Mouse (Mus musculus): ENCODE measurements at regions not wholly inside any gene's neighbourhood (a gene's known extent, or its start where the extent isn't known, plus 50 kb on each side); places are given as distances from the start of the nearest gene placed in this dataset.

GRCm38 (mm10) chr1:146052504-146052903 lies 442.1 kb upstream of the Brinp3 start:
- Histone ChIP-seq H3K79me2 (ENCODE audit: control insufficient read depth, insufficient read depth) (no peaks in the 10 kb centered on the region), H3K27me3 (ENCODE audit: control insufficient read depth, insufficient read depth, insufficient read length) (no peaks in the 10 kb centered on the region), H3ac (ENCODE audit: control insufficient read depth, insufficient read length) (no peak overlapping the region), H3K36me3 (ENCODE audit: control insufficient read depth, insufficient read depth) (no peaks in the 10 kb centered on the region), H3K4me2 (ENCODE audit: low read depth) (no peak overlapping the region), H3K4me3 (no peak overlapping the region)
- no peak for TF ChIP-seq CEBPB (IDR thresholded peaks at IDR 0.05; ENCODE audit: insufficient read depth, poor library complexity, severe bottlenecking)
- no peak for TF ChIP-seq REST (IDR thresholded peaks at IDR 0.05; ENCODE audit: insufficient read depth, insufficient read length)
- TF ChIP-seq E2F4 (IDR thresholded peaks at IDR 0.05; ENCODE audit: insufficient read depth) = no peak
- no peak for TF ChIP-seq SRF (IDR thresholded peaks at IDR 0.05; ENCODE audit: control insufficient read depth, insufficient read length, low read depth)
- no peak for TF ChIP-seq POLR2A (IDR thresholded peaks at IDR 0.05; ENCODE audit: insufficient read length, low read depth)
- no peak for TF ChIP-seq TCF3 (IDR thresholded peaks at IDR 0.05; ENCODE audit: insufficient read length, low read depth)
- TF ChIP-seq MYOD1 (IDR thresholded peaks at IDR 0.05; ENCODE audit: control insufficient read depth in 1 of 3, insufficient read length in 2 of 3, low read depth in 2 of 3) = no peak
- TF ChIP-seq TCF12 (IDR thresholded peaks at IDR 0.05; ENCODE audit: insufficient read depth, poor library complexity, severe bottlenecking) = no peak
- TF ChIP-seq USF1 (IDR thresholded peaks at IDR 0.05; ENCODE audit: low read depth) = no peak
- TF ChIP-seq POLR2AphosphoS2 (IDR thresholded peaks at IDR 0.05; ENCODE audit: insufficient read length, low read depth) = no peak
- no peak for TF ChIP-seq MYOG (IDR thresholded peaks at IDR 0.05; ENCODE audit: control insufficient read depth in 1 of 3, insufficient read depth in 1 of 3, insufficient read length in 2 of 3, low read depth in 2 of 3)
- TF ChIP-seq MAX (IDR thresholded peaks at IDR 0.05; ENCODE audit: low read depth) = no peak
